Mouse (Mus musculus) adrenal gland, adult 18-20 months (tissue): ENCODE measurements at regions not wholly inside any gene's neighbourhood (a gene's known extent, or its start where the extent isn't known, plus 50 kb on each side); places are given as distances from the start of the nearest gene placed in this dataset.

Experiments
- DNase-seq, 2 experiments: peaks; one replicate each; pipeline ENCODE4 v3.0.0; 2021 to 2022; ENCODE audit warnings: low spot score in 2 of 2

DNA sequence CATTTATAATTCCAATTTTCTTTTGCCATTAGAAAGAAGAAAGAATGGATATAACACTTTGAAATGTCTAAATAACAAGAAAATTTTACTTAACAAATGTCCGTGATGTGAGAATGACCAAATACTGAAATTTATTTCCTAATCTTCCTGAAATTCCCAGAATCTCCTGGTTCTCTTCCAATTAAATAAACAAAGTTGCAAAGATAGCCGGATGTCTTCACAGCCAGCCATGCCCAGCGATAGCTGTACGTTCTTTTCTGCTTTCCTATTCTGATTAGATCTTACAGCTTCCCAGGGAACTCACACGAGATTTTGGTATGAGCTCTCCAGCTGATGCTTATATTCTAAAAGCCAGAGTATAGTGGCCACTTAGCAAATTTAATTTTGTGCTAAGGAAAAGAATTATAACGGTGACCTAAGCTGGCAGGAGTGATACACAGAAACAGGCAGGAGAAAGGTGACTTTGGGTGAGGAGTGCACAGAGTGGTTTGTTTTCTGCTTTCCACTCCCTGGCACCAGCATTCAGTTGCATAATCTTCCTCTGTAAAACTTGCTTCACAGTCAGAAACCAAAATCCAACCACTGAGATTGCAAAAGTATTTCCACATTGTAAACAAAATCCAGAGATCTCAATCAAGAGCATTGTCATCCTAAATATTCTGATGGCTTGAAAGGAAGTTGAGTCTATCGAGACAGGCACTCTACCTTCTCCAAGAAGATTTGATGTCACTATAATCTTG lies 74.7 kb upstream of the Foxq1 start:
- no peak for DNase-seq

DNA sequence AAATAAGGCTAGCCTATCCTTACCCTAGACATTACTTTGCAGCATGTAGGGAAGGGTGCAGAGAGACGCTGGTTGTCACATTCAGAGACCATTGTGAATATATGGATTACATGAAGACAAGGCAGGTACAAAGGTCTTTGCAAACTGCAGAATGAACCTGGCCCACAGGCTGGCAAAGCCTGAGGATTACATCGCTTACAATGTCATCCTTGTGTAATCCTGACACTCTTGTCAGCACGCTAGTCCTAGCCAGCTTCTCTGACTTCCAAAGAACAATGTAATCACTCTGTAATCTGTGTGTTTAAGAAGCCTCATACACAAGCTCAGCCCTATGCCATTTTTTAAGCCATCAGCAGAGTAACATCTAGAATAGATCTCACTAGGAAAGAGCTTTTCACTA lies 69.6 kb upstream of the Foxq1 start:
- DNase-seq, result no peak

GRCm38 (mm10) chr13:31488186-31488585 lies 67.7 kb upstream of the Foxq1 start:
- no peak for DNase-seq

DNA sequence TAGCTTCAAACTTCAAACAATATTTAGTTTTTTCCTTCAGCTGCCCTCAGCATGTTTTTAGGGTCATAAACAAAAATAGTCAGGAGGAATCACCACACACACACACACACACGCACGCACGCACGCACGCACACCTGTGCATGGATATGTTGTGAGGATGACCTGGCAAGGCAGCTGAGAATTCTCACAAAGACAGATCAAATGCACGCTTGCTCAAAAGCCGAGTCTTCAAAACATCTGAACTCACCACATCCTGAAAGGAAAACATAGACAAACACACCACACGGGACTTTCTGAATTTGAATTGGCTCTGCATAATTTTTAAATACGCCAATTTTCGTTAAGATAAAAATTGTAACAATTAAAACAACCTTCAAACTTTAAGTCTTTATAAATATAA lies 52.7 kb upstream of the Foxq1 start:
- no peak for DNase-seq

DNA sequence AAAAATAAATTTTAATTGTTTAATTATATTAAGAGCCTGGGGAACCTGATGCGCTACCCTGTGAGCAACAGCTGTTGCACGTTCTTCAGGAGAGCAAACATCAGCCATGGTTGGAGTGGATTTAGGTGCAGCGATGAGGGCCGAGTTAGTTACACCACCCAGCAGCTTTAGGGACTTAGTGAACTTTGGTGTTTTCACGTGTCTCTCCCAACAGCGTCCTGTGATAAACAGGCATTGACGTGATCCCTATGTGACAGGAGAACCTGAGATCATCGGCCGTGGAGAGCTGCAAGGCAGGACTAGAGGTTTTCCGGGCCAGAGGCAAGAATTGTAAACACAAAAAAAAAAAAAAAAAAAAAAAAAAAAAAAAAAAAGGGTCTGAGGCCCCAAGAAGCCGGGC lies 52.1 kb upstream of the Foxq1 start:
- DNase-seq, result no peak

GRCm38 (mm10) chr13:31504316-31504715 lies 51.6 kb upstream of the Foxq1 start:
- no peak for DNase-seq

GRCm38 (mm10) chr13:31505386-31505785 lies 50.5 kb upstream of the Foxq1 start:
- DNase-seq, result no peak
